Mouse (Mus musculus): ENCODE data around the gene Pdzd2. TPM values are rescaled to one million over a fixed set of nuclear protein-coding genes. Genes with fewer than 3 reads are reported as not detected.

Gene Pdzd2
- total RNA-seq, 4 experiments from 2014 or later = 67.0 to 85.4 (median 77.8) TPM

DNA sequence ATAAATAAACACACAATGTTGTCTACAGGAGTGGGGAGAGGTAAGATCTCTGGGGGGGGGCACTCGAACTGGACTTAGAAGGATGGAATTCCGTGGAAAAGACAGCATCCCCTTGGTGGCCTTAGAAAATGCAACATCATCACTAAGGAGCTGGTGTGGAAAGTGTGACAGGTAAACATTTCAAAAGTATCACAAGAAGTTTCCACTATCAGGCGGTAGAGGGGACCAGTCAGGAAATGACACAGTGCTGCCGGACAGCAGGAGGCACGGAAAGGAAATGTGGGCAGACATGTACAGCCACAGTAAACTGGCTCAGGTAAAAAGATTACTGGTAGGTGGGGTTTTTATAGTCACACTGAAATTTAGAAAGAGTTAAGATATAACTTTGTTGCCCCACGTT, 160.5 kb downstream of the Pdzd2 start:
- DNase-seq (ENCODE audit: low spot score in 2 of 2) = no peak

DNA sequence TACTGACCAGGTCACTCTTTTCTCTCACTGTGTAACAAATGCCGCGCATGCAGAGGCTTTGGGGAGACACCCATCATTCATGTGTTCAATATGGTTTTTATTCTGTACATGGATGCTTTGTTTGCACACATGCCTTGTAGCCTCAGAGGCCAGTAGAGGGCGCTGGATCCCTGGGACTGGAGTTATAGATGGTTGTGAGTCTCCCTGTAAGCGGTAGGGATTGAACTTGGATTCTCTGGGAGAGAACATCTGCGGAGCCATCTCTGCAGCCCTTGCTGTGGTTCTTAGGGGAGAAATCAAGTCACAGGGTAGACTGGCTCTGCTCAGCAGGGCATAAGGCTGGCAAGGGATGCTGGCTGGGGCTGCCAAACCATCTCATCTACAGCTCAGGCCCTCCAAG, 161.4 kb downstream of the Pdzd2 start:
- peak in 1 of 2 experiments; percentile 34 for DNase-seq (ENCODE audit: low spot score in 2 of 2)

DNA sequence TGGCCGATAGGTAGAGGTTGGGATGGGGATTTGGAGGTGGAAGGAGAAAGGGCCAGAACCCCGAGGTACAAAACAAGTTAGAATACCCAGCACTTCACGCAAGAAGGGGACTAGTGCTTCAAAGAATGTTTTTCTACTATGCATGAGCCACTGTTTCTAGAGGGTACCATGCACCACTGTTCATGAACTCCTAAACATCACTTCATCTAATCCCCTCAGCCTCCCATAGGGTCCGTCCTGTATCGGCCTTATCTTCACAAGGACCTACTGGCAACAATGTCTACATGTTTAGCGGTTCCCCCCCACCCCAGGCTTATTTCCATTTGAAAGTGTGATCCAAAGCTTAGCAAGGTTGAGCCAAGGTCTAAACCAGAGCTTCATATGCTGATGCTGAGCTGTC, 162.0 kb downstream of the Pdzd2 start:
- DNase-seq (ENCODE audit: low spot score in 2 of 2) = no peak

DNA sequence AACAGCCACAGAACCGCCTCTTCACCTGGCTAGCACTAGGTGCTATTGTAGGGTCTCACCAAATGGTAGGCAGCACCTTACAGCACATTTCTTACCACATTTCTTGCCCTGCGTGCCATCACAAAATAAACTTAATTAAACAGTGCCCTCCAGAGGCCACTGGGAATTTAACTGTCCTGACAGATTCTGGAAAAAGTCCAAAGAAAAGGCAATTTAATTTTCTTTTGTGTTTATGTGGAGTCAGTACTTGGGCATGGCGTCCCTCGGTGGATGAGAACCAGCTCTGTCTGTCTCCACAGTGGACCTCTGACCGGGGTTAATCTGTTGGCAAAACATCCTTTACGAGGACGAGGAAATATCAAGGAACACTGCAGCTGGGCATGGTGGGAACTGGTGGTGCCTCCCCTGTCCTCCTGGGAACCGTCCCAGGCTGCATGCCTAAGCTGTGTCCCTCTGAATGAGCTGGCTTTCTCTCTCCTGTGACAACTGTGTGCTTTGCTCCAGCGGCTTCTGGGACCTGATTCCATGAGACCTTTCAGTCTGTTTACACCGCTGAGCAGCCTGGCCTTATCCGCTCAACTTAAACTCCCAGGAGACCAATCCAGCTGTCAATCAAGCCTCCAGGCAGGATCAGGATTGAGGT, 162.5 kb downstream of the Pdzd2 start:
- DNase-seq (ENCODE audit: low spot score in 2 of 2) = peak in 1 of 2 experiments; percentile 20

DNA sequence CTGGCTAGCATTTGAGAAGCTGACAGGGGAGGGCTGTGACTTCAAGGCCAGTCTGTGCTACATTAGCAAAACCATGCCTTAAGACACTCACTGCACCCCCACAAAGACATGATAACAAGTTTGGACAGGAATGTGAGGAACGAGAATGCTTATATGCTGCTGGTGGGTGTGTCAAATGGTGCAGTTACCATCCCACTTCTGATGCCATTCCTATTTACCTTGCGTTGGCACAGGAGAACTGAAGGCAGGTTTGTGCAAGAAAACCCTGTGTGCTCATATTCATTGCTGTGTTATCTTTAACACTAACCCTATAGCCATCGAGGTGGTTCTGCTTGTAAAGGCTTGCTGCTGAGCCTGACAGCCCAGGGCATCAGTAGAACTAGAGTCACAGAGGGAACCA, 166.1 kb downstream of the Pdzd2 start:
- DNase-seq (ENCODE audit: low spot score in 2 of 2) = no peak

DNA sequence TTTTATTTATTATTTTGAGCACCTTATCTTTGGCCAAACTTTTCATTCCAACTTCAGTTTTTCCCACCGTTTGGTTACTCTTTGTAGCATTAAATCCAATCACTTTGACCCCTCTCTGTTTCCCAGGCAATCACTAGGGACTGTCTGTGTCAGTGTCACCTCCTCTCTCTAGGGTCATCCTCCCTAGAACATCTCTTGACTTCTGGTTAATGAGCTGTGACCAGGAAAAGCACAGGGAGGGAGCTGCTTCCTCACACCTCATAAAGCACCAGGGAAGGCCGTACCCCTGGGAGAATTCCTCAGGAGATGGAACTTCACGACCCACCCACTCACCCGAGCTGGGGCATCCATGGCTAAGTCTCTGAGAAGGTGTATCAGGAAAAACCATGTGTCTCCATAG, 168.6 kb downstream of the Pdzd2 start:
- DNase-seq (ENCODE audit: low spot score in 2 of 2) = no peak

DNA sequence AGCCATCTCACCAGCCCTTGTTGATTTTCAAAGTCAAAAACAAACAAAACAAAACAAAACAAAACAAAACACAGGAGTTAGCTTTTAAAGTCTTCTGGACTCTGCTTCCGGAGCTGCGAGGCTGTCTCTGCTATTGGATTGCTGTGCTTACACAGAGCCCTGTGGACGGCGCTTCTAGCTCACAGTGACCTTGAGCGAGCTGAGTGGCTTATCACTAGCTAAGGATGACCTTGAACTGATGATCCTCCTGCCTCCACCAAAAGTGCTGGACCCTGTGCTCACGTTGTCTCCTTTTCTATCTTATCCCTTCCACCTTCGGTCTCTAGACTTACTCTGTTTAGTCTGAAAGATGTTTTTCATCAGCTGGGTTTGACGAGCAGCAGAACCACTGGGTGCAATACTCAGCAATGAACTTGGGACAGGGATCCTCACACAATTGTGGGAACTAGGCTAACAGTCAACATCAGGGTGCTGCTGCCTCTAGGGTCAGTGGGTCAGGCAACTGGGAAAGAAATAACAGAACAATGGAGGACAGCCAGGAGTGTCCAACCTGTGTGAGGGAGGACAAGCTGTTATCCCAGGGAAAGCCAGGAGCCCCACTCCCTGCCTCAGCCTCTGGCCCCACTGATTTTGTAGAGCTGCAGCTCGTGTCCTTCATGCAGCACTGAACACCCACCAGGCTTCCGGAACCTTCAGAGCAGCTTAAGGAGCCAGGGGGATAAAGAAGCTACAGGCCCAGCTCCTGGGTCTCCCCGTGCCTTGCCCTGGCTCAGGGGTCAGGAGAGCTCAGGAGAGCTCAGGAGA, 172.9 kb downstream of the Pdzd2 start:
- DNase-seq (ENCODE audit: low spot score in 2 of 2) = no peak

DNA sequence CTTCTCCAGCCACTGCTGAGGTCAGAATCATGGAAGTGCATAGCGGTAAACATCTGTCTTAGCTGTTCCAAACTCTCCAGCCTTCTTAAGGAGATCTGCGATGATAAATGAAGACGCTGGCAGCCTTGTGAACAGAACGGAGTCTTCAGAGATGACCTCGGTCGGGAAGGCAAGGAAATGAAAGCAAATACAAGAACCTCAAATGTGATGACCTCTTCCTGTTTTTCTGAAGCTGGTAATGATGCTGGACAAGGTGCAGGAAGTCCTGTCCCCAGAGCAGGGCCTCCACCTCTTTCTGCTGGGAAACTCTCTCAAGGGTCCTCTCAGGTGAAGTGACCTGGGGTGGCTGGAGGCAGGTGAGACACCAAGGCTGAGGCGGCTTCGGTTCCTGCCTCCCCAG, 174.4 kb downstream of the Pdzd2 start:
- no peak for DNase-seq (ENCODE audit: low spot score in 2 of 2)

DNA sequence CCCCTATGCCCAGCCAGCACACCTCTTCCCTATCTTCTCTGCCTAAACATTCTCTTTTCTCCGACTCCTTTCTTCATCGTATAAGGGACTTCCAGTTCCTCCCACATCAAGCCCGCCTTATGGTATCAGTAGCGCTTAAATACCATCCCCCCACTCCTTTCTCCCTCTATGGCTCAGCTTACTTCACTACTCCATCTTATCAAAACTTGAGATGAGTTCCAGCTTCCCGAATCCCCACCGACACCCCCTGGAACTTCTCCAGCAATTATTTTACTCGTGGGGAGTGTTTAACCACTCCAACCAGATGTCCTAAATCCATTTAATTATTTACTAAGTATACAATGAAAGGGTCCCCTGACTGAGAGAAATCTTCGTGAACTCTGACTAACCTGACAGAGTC, 179.2 kb downstream of the Pdzd2 start:
- no peak for DNase-seq (ENCODE audit: low spot score in 2 of 2)

DNA sequence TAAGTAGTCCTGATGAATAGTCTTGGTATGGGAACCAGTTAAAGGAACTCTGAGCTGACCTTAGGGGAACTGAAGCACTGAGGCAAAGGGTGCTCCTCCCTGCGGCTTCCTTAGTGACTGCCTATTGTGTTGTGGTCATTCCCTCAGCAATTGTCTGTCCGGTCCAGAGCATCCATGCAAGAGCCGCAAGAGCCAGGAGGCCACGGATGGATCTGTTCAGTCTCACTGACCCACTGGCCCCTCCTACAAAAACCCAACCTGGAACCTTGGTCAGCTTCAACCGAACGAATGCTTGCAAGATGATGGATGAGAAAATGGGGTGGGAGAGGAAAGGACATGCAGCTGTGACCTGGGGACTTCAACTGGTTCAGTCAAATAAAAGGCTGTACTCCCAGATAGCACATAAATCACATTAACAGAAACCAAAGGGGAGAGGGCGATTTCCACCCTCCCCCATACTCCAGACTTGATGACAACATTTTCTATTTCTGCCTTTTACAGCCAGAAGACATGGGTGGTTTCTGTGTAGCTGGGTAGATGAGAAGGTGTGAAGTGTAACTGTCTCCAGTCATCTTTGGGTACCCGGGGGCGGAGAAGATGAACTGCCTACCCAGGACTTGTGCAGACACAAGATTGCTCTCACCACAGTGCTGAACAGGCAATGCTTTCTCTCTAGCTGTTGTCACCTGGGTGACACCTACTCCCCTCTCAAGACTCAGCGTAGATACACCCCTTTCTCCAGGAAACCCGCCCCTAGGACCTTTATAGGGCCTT, 181.9 kb downstream of the Pdzd2 start:
- DNase-seq (ENCODE audit: low spot score in 2 of 2) = peak in 1 of 2 experiments; percentile 71

DNA sequence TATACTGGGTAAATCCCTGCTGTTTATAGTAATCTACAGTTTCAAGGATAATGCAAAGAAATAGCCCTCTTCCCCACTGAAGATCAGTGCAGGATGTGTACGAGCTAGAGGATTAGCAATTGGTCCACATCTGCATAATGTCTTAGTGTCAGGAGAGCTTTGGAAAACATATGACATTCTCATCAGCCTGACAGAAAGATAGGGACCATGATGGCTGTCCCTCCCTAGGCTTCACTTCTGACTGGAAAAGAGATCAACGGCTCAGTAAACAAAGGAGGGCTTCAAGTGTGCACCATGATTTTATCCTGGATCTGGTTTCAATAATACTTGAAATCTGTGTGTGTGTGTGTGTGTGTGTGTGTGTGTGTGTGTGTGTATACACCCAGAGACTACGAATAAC, 186.5 kb downstream of the Pdzd2 start:
- no peak for DNase-seq (ENCODE audit: low spot score in 2 of 2)

DNA sequence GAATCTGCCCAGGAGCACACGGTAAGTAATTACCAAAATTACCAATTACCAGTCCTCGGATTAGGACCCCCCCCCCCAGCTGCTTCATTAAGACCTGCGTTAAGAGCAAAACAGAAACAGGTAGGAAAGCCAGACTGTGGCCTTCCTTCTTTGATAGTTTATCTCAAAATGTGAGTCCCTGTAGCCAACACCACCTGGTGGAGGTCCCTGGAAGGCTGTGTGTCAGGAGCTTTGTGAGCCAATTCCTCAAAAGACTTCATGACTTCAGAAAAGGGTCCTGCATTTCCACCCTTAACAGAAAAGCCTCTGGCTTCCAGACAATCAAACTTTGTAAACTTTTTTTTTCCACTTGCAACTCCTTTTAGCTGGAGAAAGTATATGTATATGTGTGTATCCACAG, 188.8 kb downstream of the Pdzd2 start:
- no peak for DNase-seq (ENCODE audit: low spot score in 2 of 2)

DNA sequence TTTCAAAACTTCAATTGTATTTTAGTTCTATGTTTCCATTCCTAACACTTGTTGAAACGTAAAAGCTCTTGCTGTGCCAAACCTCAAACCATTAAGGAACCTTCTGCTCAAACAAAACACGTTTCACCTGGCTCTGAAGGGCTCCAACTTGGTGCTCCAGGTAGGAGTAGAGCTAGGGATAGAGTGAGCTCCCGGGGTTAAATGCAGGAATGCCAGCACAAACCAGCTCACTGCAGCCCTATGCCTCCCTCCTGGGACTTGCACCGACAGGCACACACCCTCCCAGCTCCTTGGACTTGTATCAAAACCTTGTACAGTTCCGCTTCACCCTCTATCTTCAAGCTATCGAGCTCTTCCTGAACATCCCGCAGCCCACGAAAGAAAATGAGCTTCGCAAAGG, 189.3 kb downstream of the Pdzd2 start:
- no peak for DNase-seq (ENCODE audit: low spot score in 2 of 2)

DNA sequence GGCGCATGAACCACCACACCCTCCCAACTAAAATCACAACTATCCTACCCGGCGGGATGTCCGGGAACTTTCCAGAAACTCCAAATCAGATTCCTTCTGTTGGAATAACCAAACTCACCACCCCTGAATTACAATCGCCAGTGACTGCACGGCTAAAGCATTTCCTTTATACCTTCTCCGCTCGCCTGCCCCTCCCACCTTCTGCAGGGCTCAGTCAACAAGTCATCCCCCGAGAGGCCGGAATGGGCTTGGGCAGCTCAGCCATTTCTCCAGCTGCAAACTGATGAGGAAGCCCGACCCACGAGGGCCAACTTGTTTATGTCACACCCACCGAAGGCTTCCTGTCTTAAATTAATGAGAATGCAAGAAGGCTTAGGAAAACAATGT, 189.8 kb downstream of the Pdzd2 start:
- DNase-seq (ENCODE audit: low spot score in 2 of 2) = no peak

DNA sequence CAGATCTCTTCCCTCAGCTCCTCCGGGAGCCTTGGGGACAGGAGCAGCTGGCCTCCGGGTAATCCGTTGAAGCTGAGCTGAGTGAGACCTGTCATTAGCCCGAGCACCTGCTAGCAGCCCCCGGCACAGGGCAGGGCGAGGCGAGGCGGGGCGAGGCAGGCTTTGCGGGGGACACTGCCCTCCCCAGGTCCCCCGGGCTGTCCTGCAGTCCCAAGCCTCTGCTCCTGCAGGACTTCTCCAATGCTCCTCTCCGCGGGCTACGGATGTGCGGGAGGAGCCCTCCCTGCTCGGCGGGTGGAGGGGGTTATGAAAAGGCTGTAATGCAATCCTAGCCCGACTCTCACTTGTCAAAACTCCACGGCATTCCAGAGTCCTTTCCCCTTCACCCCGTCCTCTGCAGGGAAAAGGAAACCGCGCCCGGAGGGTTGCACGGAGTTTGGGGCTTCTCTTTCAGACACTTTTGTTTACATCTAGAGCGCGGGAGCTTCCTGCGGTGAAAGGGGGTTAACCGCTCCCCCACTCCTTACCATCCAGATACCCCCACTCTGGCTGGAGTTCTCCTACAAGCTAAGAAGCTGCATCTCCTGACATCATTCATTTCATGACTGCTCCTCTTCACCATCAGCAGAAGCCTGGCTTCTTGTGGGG, 190.3 kb downstream of the Pdzd2 start:
- DNase-seq (ENCODE audit: low spot score in 2 of 2) = no peak

DNA sequence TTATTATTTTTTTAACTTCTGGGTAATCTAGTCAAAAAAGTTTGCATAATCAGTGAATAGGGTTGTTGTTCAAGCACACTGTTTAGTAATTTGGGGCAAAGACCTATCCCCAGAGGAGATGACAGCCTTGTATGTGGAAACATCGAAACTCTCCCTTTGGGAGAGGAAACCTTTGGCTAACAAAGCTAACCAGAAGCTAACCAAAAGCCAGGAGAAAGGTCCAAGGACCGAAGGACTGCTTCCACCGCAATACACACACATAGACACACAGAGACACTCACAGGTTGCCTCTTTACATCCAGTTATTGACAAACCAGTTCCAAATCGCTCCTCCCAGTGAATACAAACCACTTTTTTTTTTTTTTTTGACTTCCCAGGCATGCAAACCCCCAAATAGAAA, 191.0 kb downstream of the Pdzd2 start:
- DNase-seq (ENCODE audit: low spot score in 2 of 2) = no peak

DNA sequence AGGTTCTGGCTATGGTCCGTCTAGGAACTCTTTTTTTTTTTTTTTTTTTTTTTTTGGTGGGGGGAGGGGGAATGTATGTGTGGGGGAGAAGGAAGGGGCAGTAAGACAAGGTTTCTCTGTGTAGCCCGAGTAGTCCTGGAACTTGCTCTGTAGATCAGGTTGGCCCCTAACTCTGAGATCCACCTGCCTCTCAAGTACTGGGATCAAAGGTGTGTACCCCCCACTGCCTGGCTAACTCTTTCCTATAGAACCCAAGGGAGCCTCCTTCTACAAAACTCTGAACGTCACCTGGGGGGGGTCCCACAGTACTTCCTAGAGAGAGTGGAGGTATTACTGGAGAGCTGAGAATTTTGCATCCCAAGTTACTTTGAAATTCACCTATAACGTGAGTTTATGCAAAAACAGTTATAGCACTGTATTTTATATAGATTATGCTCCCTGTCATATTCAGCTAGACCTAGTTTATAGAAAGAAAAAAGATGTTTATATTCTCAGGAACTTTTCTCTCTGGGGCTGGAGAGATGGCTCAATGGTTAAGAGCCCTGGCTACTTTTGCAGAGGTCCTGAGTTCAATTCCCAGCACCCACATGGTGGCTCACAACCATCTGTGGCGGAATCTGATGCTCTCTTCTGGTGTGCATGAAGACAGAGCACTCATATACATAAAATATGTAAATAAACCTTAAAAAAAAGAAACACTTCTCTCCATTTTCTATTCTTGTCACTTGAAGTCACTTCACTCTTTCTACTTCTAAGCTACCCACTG, 191.9 kb downstream of the Pdzd2 start:
- no peak for DNase-seq (ENCODE audit: low spot score in 2 of 2)

DNA sequence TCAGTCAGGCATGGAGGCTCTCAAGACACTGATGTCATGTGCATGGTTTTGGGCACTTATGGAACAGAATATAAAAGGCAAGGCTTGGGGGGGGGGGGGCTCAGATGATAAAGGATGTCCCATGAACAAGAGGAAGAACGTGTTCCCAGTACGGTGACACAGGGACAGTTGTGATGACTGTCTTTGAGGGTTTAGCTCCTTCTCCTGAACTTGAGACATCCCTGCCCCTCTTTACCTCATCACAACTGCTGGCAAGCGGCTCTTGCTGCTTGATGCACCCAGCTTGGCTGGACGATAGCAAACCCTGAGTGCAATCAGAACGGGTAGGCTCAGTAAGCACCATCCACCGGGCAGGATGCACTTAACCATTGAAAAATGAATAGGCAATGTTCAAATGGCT, 192.9 kb downstream of the Pdzd2 start:
- DNase-seq (ENCODE audit: low spot score in 2 of 2) = no peak

DNA sequence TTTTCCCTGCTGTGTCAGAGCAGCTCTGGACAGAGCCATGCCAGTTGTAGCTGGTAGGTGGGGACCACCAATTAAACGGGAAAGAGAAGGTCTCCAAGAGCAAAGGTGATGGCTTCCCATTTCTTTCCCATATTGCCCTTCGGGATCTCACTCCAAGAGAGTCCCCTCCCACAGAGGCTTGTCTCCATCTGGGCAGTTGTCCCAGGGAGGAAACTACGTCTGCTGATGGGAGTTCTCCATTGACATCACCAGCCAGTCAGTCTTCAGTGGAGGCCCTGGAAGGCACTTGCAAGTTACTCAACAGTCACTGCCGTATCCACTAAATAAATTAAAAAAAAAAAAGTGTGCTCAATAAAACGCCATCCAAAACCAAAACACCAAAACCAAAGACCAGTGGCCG, 194.1 kb downstream of the Pdzd2 start:
- no peak for DNase-seq (ENCODE audit: low spot score in 2 of 2)

DNA sequence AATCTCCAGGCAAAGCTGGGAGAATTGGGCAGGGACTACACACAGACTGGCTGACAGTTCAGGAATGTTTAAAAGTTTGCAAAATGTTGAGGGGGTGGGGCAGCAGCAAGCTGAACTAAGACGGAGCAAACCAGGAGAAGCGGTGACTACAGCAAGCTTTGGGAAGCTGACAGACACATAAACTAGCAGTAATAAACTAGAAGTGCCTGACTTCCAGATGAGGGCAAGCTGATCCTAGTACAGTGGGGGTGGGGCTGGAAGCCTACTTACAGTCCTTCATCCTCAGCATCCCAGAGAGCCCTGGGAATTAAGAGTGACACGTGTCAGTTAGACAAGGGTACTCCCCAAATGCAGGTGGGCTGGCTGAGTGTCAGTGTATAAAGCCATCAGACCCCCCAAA, 194.5 kb downstream of the Pdzd2 start:
- DNase-seq (ENCODE audit: low spot score in 2 of 2) = no peak

DNA sequence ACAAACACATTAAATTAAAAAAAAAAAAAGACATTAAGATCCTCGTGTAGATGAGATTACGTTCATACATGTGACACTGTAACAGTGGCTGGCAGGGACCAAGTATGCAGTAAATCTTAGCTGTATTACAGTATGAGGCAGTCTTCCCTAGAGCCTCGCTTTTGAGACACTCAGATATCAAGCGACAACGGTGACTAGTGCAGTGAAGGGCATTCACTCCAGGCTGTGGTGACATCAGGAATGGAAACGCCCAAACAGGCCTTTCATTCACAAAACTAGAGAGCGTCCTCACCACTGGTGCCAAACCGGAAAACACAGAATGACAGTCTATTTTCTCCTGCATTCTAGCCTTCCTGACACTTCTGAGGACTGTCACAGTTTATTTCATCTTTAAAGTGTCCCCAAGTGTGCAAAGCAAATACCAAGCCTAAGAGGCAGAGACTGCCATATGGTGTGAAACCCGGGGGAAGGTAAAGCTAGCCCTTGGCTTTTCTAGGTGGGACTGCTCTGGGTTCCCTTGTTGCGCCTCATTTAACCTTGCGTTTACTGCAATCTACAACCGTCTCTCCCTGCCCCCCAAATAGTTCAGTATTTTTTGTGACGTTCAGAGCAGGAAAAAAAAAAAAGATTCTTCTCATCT, 195.9 kb downstream of the Pdzd2 start:
- no peak for DNase-seq (ENCODE audit: low spot score in 2 of 2)

Data from left cerebral cortex, adult 8-10 months (tissue).